ENCODE assay signal across 12 mouse cellular contexts in genomic region chr4:154177257-154177656, GRCm38 (mm10). TPM values are rescaled to one million over a fixed set of nuclear protein-coding genes. Genes with fewer than 3 reads are reported as not detected.
A peak's percentile ranks its signal among the peaks of the same experiment; 100 is the strongest.
DNase-seq lines count a peak whose midpoint lies in the region; ATAC-seq and TF ChIP-seq lines count a peak whose summit lies in the region.
"Had no signal": no experiment of that assay in that cellular context is flagged by ENCODE, and none has a peak within 500 bp of the region (broad histone marks: within the 10 kb centered on the region; RNA-seq: fewer than 3 reads in every experiment).

No protein-coding gene starts in this region.

- H3K9ac ChIP-seq in heart, embryonic 12.5 days: no peak overlapping the region
- H3K9ac ChIP-seq in heart, embryonic 16.5 days (ENCODE audit: low read length): no peak overlapping the region
- H3K9ac ChIP-seq in lung, postnatal 0 days (replicated peaks; ENCODE audit: low read depth): no peak overlapping the region
- no peak overlapping the region for H3K9ac ChIP-seq in hindbrain, postnatal 0 days (replicated peaks; ENCODE audit: low read length)
- H3K9ac ChIP-seq: hindbrain, embryonic 15.5 days had no signal

- no peaks in the 10 kb centered on the region for H3K4me1 ChIP-seq in heart, embryonic 12.5 days (replicated peaks)
- H3K4me1 ChIP-seq in heart, embryonic 16.5 days (ENCODE audit: control insufficient read depth, insufficient read depth, low read length): no peaks in the 10 kb centered on the region
- peaks cover 6% of the 10 kb centered on the region; the same call in 1 of the 2 replicates for H3K4me1 ChIP-seq in lung, postnatal 0 days (ENCODE audit: insufficient read depth, low read depth, low read length)
- H3K4me1 ChIP-seq in hindbrain, postnatal 0 days (ENCODE audit: insufficient read depth, low read length): no peaks in the 10 kb centered on the region
- H3K4me1 ChIP-seq: hindbrain, embryonic 15.5 days had no signal

- H3K27me3 ChIP-seq in heart, embryonic 12.5 days (replicated peaks): peaks cover 29% of the 10 kb centered on the region
- H3K27me3 ChIP-seq in heart, embryonic 16.5 days (ENCODE audit: control insufficient read depth, insufficient read depth, low read length): peaks cover 12% of the 10 kb centered on the region
- H3K27me3 ChIP-seq in lung, postnatal 0 days (replicated peaks; ENCODE audit: insufficient read depth, low read length): 0 out of 2 replicates have a peak, but pooled peaks cover 3% of the 10 kb centered on the region
- no peaks in the 10 kb centered on the region for H3K27me3 ChIP-seq in hindbrain, postnatal 0 days (ENCODE audit: insufficient read depth, low read length)
- H3K27me3 ChIP-seq: hindbrain, embryonic 15.5 days had no signal

- 0 out of 2 replicates have a peak, but pooled peaks have one; percentile 29 for TF ChIP-seq EP300 in lung, postnatal 0 days (IDR thresholded peaks at IDR 0.05)

- no peak overlapping the region for H3K4me3 ChIP-seq in heart, embryonic 12.5 days
- no peak overlapping the region for H3K4me3 ChIP-seq in heart, embryonic 16.5 days (ENCODE audit: low read length)
- no peak overlapping the region for H3K4me3 ChIP-seq in lung, postnatal 0 days (ENCODE audit: low read depth, low read length)
- no peak overlapping the region for H3K4me3 ChIP-seq in hindbrain, postnatal 0 days (ENCODE audit: low read length)
- H3K4me3 ChIP-seq: hindbrain, embryonic 15.5 days had no signal

- no peak overlapping the region for H3K4me2 ChIP-seq in heart, embryonic 12.5 days
- no peak overlapping the region for H3K4me2 ChIP-seq in heart, embryonic 16.5 days (ENCODE audit: low read depth, low read length)
- no peak overlapping the region for H3K4me2 ChIP-seq in lung, postnatal 0 days (replicated peaks; ENCODE audit: low read depth, low read length)
- no peak overlapping the region for H3K4me2 ChIP-seq in hindbrain, postnatal 0 days (ENCODE audit: low read depth, low read length)
- H3K4me2 ChIP-seq: hindbrain, embryonic 15.5 days had no signal

- peak; percentile 69 to 74 for DNase-seq in heart, adult 18-20 months
- peak; percentile 26 for DNase-seq in embryo, embryonic 10.5 days (ENCODE audit: low spot score)
- DNase-seq in lung, postnatal 0 days (ENCODE audit: low spot score): peak; percentile 93
- DNase-seq in spleen, postnatal 14 days (ENCODE audit: low spot score in 2 of 2): no peak
- DNase-seq in B cell, adult 2 months: no peak
- no peak for DNase-seq in hindbrain, postnatal 0 days (ENCODE audit: low spot score)
- DNase-seq: left cerebral cortex, postnatal 4 days had no signal

- no peak for TF ChIP-seq CTCF in lung, postnatal 0 days (IDR thresholded peaks at IDR 0.05)
- no peak for TF ChIP-seq CTCF in hindbrain, postnatal 0 days (IDR thresholded peaks at IDR 0.05; ENCODE audit: low read depth)

- WGBS in heart, embryonic 12.5 days: 59% methylated on average over 8 of the region's 8 CpGs
- WGBS in heart, embryonic 16.5 days: 50% methylated on average over 8 of the region's 8 CpGs
- 42% methylated on average over 8 of the region's 8 CpGs for WGBS in lung, postnatal 0 days
- 67% methylated on average over 8 of the region's 8 CpGs for WGBS in hindbrain, postnatal 0 days

- no peak overlapping the region for H3K27ac ChIP-seq in heart, embryonic 12.5 days (ENCODE audit: poor library complexity, severe bottlenecking)
- H3K27ac ChIP-seq in heart, embryonic 16.5 days (ENCODE audit: low read length): no peak overlapping the region
- H3K27ac ChIP-seq in lung, postnatal 0 days (ENCODE audit: low read length): peak overlapping the region; percentile 66
- H3K27ac ChIP-seq in hindbrain, postnatal 0 days: no peak overlapping the region
- H3K27ac ChIP-seq: hindbrain, embryonic 15.5 days had no signal

- no peak for ATAC-seq in heart, embryonic 12.5 days (ENCODE audit: insufficient number of reproducible peaks, low FRiP score)
- ATAC-seq in heart, embryonic 16.5 days (replicated peaks; ENCODE audit: extremely low read depth, insufficient read depth, low FRiP score): peak; percentile 38; the same call in 1 of the 2 replicates
- peak; percentile 88 for ATAC-seq in lung, postnatal 0 days
- ATAC-seq in hindbrain, postnatal 0 days: no peak
- ATAC-seq: midbrain, embryonic 16.5 days had no signal

- H3K9me3 ChIP-seq in heart, embryonic 12.5 days (replicated peaks): no peaks in the 10 kb centered on the region
- H3K9me3 ChIP-seq in heart, embryonic 16.5 days (replicated peaks; ENCODE audit: control insufficient read depth, low read length): no peaks in the 10 kb centered on the region
- H3K9me3 ChIP-seq in lung, postnatal 0 days (ENCODE audit: low read length): no peaks in the 10 kb centered on the region
- no peaks in the 10 kb centered on the region for H3K9me3 ChIP-seq in hindbrain, postnatal 0 days (ENCODE audit: low read length)
- H3K9me3 ChIP-seq: hindbrain, embryonic 15.5 days had no signal

- no peaks in the 10 kb centered on the region for H3K36me3 ChIP-seq in heart, embryonic 12.5 days
- H3K36me3 ChIP-seq in heart, embryonic 16.5 days (ENCODE audit: control insufficient read depth, insufficient read depth): no peaks in the 10 kb centered on the region
- no peaks in the 10 kb centered on the region for H3K36me3 ChIP-seq in lung, postnatal 0 days (ENCODE audit: insufficient read depth, low read length)
- H3K36me3 ChIP-seq in hindbrain, postnatal 0 days (ENCODE audit: insufficient read depth, low read length): no peaks in the 10 kb centered on the region
- H3K36me3 ChIP-seq: hindbrain, embryonic 15.5 days had no signal

RNA-seq across cellular contexts. Expression of gene Megf6, which starts 6.7 kb away (rescaled TPM):
- 1 to 10 TPM; 3.7 to 4.6 TPM for total RNA-seq in heart, adult 18-20 months (2021)
- polyA plus RNA-seq in heart, embryonic 12.5 days (2016; fragmentation: Nextera tagmentation; extraction: Ambion mirVana): 16.0 and 19.4 TPM in 2 replicates
- polyA plus RNA-seq in heart, embryonic 16.5 days (2015; fragmentation: Nextera tagmentation; extraction: Ambion mirVana): 33.8 and 38.8 TPM in 2 replicates
- polyA plus RNA-seq in lung, postnatal 0 days (2015; fragmentation: Nextera tagmentation; extraction: Ambion mirVana): 24.1 and 25.5 TPM in 2 replicates
- 40.5 and 54.8 TPM in 2 replicates for total RNA-seq in hindbrain, postnatal 0 days (2014; rRNA removed)
- 7.0 and 7.2 TPM in 2 replicates for polyA plus RNA-seq in hindbrain, postnatal 0 days (2015; fragmentation: Nextera tagmentation; extraction: Ambion mirVana)
- total RNA-seq: common myeloid progenitor, adult 5-6 weeks had no signal

RNA-seq across cellular contexts. Expression of gene Tprgl, which starts 16.8 kb away (rescaled TPM):
- 100 to 1,000 TPM; 120 to 127 TPM for total RNA-seq in heart, adult 18-20 months (2021)
- 128 and 135 TPM in 2 replicates for polyA plus RNA-seq in heart, embryonic 12.5 days (2016; fragmentation: Nextera tagmentation; extraction: Ambion mirVana)
- polyA plus RNA-seq in heart, embryonic 16.5 days (2015; fragmentation: Nextera tagmentation; extraction: Ambion mirVana): 143 and 147 TPM in 2 replicates
- 249 and 268 TPM in 2 replicates for polyA plus RNA-seq in lung, postnatal 0 days (2015; fragmentation: Nextera tagmentation; extraction: Ambion mirVana)
- 212 and 220 TPM in 2 replicates for total RNA-seq in hindbrain, postnatal 0 days (2014; rRNA removed)
- 228 and 239 TPM in 2 replicates for polyA plus RNA-seq in hindbrain, postnatal 0 days (2015; fragmentation: Nextera tagmentation; extraction: Ambion mirVana)

RNA-seq across cellular contexts. Expression of gene Wrap73, which starts 35.1 kb away (rescaled TPM):
- total RNA-seq in heart, adult 18-20 months (2021): 10 to 100 TPM; 12.3 to 12.8 TPM
- polyA plus RNA-seq in heart, embryonic 12.5 days (2016; fragmentation: Nextera tagmentation; extraction: Ambion mirVana): 23.5 and 24.1 TPM in 2 replicates
- 23.5 and 24.4 TPM in 2 replicates for polyA plus RNA-seq in heart, embryonic 16.5 days (2015; fragmentation: Nextera tagmentation; extraction: Ambion mirVana)
- polyA plus RNA-seq in lung, postnatal 0 days (2015; fragmentation: Nextera tagmentation; extraction: Ambion mirVana): 19.8 and 21.6 TPM in 2 replicates
- 55.0 and 76.7 TPM in 2 replicates for total RNA-seq in hindbrain, postnatal 0 days (2014; rRNA removed)
- polyA plus RNA-seq in hindbrain, postnatal 0 days (2015; fragmentation: Nextera tagmentation; extraction: Ambion mirVana): 36.3 and 36.5 TPM in 2 replicates

RNA-seq across cellular contexts. Expression of gene Trp73, which starts 37.2 kb away (rescaled TPM):
- total RNA-seq in heart, adult 18-20 months (2021): under 1 TPM in 1 of 2 experiments, not detected in 1; 0.15 TPM
- 0.04 and 0.05 TPM in 2 replicates for polyA plus RNA-seq in heart, embryonic 12.5 days (2016; fragmentation: Nextera tagmentation; extraction: Ambion mirVana)
- polyA plus RNA-seq in heart, embryonic 16.5 days (2015; fragmentation: Nextera tagmentation; extraction: Ambion mirVana): 0.20 and 0.31 TPM in 2 replicates
- polyA plus RNA-seq in lung, postnatal 0 days (2015; fragmentation: Nextera tagmentation; extraction: Ambion mirVana): 1.8 and 2.6 TPM in 2 replicates
- total RNA-seq in hindbrain, postnatal 0 days (2014; rRNA removed): 0.83 and 1.2 TPM in 2 replicates
- 0.96 and 1.3 TPM in 2 replicates for polyA plus RNA-seq in hindbrain, postnatal 0 days (2015; fragmentation: Nextera tagmentation; extraction: Ambion mirVana)
- total RNA-seq: common myeloid progenitor, adult 5-6 weeks had no signal

Comparison
In these comparisons a context has a peak if more than half of its experiments do, and no peak if none do; other contexts are left out.
1. ATAC-seq: peak in heart, embryonic 16.5 days (single experiment) and lung, postnatal 0 days (single experiment); none in heart, embryonic 12.5 days (single experiment) and hindbrain, postnatal 0 days (single experiment).
2. DNase-seq: peak in heart, adult 18-20 months (2 of 2), embryo, embryonic 10.5 days (single experiment) and lung, postnatal 0 days (single experiment); none in spleen, postnatal 14 days (0 of 2), B cell, adult 2 months (0 of 2) and hindbrain, postnatal 0 days (single experiment).